Mouse (Mus musculus): ENCODE results near the gene Tarbp1. TPM values are rescaled to one million over a fixed set of nuclear protein-coding genes. Genes with fewer than 3 reads are reported as not detected.
A peak's percentile ranks its signal among the peaks of the same experiment; 100 is the strongest.

The Tarbp1 gene
- polyA plus RNA-seq, 1 experiment from 2014 or later: 2.5 TPM

DNA sequence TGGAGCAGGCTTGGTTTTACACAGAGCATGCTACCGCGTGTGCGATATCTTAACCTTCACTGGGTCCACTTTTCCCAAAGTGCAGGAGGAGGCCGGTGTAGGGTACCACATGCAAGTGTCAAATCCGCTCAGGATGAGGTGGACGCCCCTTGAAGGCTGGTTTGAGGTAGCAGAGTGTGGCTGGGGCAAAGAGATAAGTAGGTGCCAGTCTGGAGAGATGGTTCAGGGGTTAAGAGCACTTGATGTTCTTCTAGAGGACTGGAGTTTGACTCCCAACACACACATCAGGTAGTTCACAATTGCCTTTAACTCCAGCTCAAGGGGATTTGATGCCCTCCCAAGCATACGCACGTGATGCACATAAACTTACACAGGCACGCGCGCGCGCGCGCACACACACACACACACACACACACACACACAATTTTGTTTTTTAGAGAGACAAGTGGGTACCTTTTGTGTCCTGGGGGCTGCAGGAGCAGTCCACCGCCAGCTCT, 1.0 kb downstream of the Tarbp1 start:
- WGBS: 27% methylated on average over 9 of the region's 16 CpGs
- peak overlapping the region; percentile 72 for H3K4me2 ChIP-seq (replicated peaks)
- H3K27ac ChIP-seq: peak overlapping the region; percentile 88
- peaks cover 21% of the 10 kb centered on the region for H3K36me3 ChIP-seq (replicated peaks; ENCODE audit: control insufficient read depth, insufficient read depth)
- no peak for DNase-seq (ENCODE audit: low spot score)
- peak overlapping the region; percentile 85 for H3K4me3 ChIP-seq (replicated peaks; ENCODE audit: low read length)
- no peaks in the 10 kb centered on the region for H3K27me3 ChIP-seq (ENCODE audit: control insufficient read depth, insufficient read depth, low read length)
- H3K4me1 ChIP-seq (replicated peaks; ENCODE audit: control insufficient read depth, insufficient read depth, low read length): peaks cover 19% of the 10 kb centered on the region
- no peak for ATAC-seq (ENCODE audit: low FRiP score)
- peak overlapping the region; percentile 72 for H3K9ac ChIP-seq
- H3K9me3 ChIP-seq (ENCODE audit: control insufficient read depth, low read length): no peaks in the 10 kb centered on the region

DNA sequence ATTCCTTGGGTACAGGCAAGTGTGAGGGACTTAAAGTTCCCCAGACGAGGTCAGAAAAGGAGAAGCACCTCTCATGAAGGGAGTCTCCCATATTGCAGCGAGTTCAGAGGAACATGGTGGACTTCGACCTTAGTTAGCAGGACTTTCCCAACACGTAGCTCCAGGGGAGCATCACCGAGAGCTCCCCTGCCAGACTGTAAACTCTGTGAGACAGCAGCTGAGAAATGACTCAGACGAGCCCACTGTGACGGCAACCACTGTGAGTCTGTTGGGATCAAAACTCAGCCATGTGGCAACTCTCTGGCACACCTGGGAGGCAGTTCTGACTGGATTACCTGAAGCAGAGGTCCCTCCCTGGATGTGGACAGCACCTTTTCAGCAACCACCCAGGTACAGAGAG, 10.8 kb downstream of the Tarbp1 start:
- Histone ChIP-seq H3K36me3 (replicated peaks; ENCODE audit: control insufficient read depth, insufficient read depth) (peaks cover 77% of the 10 kb centered on the region), H3K4me1 (replicated peaks; ENCODE audit: control insufficient read depth, insufficient read depth, low read length) (no peaks in the 10 kb centered on the region), H3K27ac (no peak overlapping the region), H3K9me3 (ENCODE audit: control insufficient read depth, low read length) (no peaks in the 10 kb centered on the region), H3K27me3 (ENCODE audit: control insufficient read depth, insufficient read depth, low read length) (no peaks in the 10 kb centered on the region), H3K4me2 (replicated peaks) (no peak overlapping the region), H3K4me3 (replicated peaks; ENCODE audit: low read length) (no peak overlapping the region), H3K9ac (no peak overlapping the region)
- 86% methylated on average over 7 of the region's 7 CpGs for WGBS
- DNase-seq (ENCODE audit: low spot score) (no peak), ATAC-seq (ENCODE audit: low FRiP score) (no peak)

DNA sequence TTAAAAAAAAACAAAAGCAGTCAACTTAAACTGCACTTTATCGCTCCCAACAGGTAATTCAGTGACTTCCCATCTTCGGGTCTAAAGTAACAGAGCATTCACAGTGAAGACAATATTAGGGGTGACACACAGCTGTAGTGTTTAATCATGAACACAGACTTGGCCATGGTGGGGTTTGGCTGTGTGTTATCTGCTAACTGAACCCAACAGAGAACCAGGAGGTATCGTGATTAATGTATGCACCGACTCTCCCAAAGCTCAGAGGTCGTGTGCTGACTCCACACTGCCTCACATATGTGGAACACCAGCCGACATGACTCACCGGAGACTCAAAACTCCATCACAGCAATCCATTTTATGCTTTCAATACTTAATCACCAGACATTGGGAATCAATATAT, 13.1 kb downstream of the Tarbp1 start:
- no peak overlapping the region for H3K27ac ChIP-seq
- no peak overlapping the region for H3K9ac ChIP-seq
- no peaks in the 10 kb centered on the region for H3K27me3 ChIP-seq (ENCODE audit: control insufficient read depth, insufficient read depth, low read length)
- H3K4me3 ChIP-seq (replicated peaks; ENCODE audit: low read length): no peak overlapping the region
- no peaks in the 10 kb centered on the region for H3K4me1 ChIP-seq (replicated peaks; ENCODE audit: control insufficient read depth, insufficient read depth, low read length)
- no peak overlapping the region for H3K4me2 ChIP-seq (replicated peaks)
- H3K9me3 ChIP-seq (ENCODE audit: control insufficient read depth, low read length): no peaks in the 10 kb centered on the region
- 88% methylated on average over 7 of the region's 7 CpGs for WGBS
- H3K36me3 ChIP-seq (replicated peaks; ENCODE audit: control insufficient read depth, insufficient read depth): peaks cover 75% of the 10 kb centered on the region
- ATAC-seq (ENCODE audit: low FRiP score) (no peak), DNase-seq (ENCODE audit: low spot score) (no peak)

DNA sequence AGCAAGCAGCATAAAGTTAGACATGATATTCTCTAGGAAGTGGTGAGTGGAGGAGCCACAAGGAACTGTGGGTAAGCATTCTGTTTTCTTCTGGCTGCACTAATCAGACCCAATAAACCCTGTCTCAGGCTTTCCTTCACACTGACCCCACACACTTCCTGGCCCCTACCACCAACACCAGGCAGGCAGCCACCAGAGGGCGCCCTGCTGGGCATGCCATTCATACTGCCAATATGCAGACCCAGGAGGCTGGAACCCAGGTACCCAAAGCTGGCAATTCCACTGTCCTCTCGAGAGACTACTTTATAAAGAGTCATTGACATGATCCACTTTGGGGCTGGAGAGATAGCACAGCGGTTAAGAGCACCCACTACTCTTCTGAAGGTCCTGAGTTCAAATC, 14.6 kb downstream of the Tarbp1 start:
- Histone ChIP-seq H3K4me3 (replicated peaks; ENCODE audit: low read length) (no peak overlapping the region), H3K27ac (no peak overlapping the region), H3K9me3 (ENCODE audit: control insufficient read depth, low read length) (no peaks in the 10 kb centered on the region), H3K4me1 (replicated peaks; ENCODE audit: control insufficient read depth, insufficient read depth, low read length) (no peaks in the 10 kb centered on the region), H3K4me2 (replicated peaks) (no peak overlapping the region), H3K36me3 (replicated peaks; ENCODE audit: control insufficient read depth, insufficient read depth) (peaks cover 81% of the 10 kb centered on the region), H3K27me3 (ENCODE audit: control insufficient read depth, insufficient read depth, low read length) (no peaks in the 10 kb centered on the region), H3K9ac (no peak overlapping the region)
- ATAC-seq (ENCODE audit: low FRiP score) (no peak), DNase-seq (ENCODE audit: low spot score) (peak; percentile 32)
- WGBS: 52% methylated on average over 3 of the region's 3 CpGs

DNA sequence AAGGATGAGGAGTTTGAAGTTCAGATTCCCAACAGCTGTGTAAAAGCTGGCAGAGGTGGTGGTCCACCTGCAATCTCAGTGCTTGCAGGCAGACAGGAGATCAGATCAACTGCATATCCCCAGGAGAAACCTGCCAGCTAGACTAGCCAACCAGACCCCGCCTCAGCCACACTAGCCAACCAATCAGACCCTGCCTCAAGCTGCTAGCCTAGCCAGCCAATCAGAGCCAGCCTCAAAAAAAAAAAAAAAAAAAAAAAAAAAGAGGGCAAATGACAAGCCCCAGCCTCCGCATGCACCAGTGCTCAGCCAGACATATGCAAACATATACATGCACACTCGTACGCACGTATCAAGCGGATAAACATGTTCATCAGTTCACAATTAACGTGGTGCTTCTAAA, 19.5 kb downstream of the Tarbp1 start:
- no peak overlapping the region for H3K4me3 ChIP-seq (replicated peaks; ENCODE audit: low read length)
- H3K27ac ChIP-seq: no peak overlapping the region
- no peak overlapping the region for H3K9ac ChIP-seq
- DNase-seq (ENCODE audit: low spot score) (no peak), ATAC-seq (ENCODE audit: low FRiP score) (no peak)
- H3K36me3 ChIP-seq (replicated peaks; ENCODE audit: control insufficient read depth, insufficient read depth): peaks cover 82% of the 10 kb centered on the region
- H3K4me2 ChIP-seq (replicated peaks): no peak overlapping the region
- H3K9me3 ChIP-seq (ENCODE audit: control insufficient read depth, low read length): no peaks in the 10 kb centered on the region
- 71% methylated on average over 7 of the region's 7 CpGs for WGBS
- H3K27me3 ChIP-seq (ENCODE audit: control insufficient read depth, insufficient read depth, low read length): no peaks in the 10 kb centered on the region
- H3K4me1 ChIP-seq (replicated peaks; ENCODE audit: control insufficient read depth, insufficient read depth, low read length): no peaks in the 10 kb centered on the region

DNA sequence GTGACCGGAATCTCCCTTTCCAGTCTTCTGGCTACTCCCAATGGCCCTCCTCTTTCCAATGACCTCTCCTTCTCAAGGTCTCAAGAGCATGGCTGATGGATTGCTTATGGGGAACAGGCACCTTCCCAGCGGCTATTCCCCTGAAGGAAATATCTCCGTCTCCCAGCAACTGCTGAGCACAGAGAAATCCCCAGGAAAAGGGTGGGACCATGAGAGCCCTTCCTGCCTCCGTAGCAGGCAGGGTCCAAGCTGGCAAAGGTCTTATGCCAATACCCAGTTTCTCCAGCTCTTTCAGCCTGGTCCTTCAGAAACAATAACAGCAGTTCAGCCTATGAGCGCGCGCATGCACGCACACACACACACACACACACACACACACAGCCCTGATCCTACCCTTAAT, 23.7 kb downstream of the Tarbp1 start:
- H3K27me3 ChIP-seq (ENCODE audit: control insufficient read depth, insufficient read depth, low read length): no peaks in the 10 kb centered on the region
- H3K9me3 ChIP-seq (ENCODE audit: control insufficient read depth, low read length): no peaks in the 10 kb centered on the region
- DNase-seq (ENCODE audit: low spot score) (no peak), ATAC-seq (ENCODE audit: low FRiP score) (no peak)
- H3K4me1 ChIP-seq (replicated peaks; ENCODE audit: control insufficient read depth, insufficient read depth, low read length): no peaks in the 10 kb centered on the region
- H3K9ac ChIP-seq: no peak overlapping the region
- H3K4me3 ChIP-seq (replicated peaks; ENCODE audit: low read length): no peak overlapping the region
- WGBS: 92% methylated on average over 8 of the region's 8 CpGs
- H3K27ac ChIP-seq: no peak overlapping the region
- peaks cover 86% of the 10 kb centered on the region for H3K36me3 ChIP-seq (replicated peaks; ENCODE audit: control insufficient read depth, insufficient read depth)
- H3K4me2 ChIP-seq (replicated peaks): no peak overlapping the region

DNA sequence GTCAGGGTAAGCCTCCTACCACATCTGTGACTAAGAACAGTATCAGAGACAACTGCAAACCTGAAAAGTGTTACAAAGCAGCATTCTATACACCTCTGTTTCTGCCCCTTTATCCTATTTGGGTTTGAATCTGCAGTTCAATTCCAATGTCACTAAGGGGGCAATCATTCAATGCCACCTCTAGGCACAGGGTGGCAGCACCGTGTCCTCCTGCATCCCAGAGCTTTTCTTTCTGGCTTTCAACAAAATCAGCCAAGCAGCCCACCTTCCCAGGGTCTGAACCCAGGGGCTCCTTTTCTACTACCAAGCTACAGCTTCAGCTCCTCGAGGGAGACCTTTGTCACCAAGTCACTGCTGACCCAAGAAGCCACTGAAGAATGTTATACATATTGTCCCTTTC, 35.9 kb downstream of the Tarbp1 start:
- no peak overlapping the region for H3K9ac ChIP-seq
- no peak overlapping the region for H3K4me3 ChIP-seq (replicated peaks; ENCODE audit: low read length)
- H3K27me3 ChIP-seq (ENCODE audit: control insufficient read depth, insufficient read depth, low read length): no peaks in the 10 kb centered on the region
- H3K4me1 ChIP-seq (replicated peaks; ENCODE audit: control insufficient read depth, insufficient read depth, low read length): no peaks in the 10 kb centered on the region
- no peak overlapping the region for H3K4me2 ChIP-seq (replicated peaks)
- WGBS: 63% methylated on average over 2 of the region's 2 CpGs
- no peak overlapping the region for H3K27ac ChIP-seq
- DNase-seq (ENCODE audit: low spot score) (no peak), ATAC-seq (ENCODE audit: low FRiP score) (no peak)
- no peaks in the 10 kb centered on the region for H3K9me3 ChIP-seq (ENCODE audit: control insufficient read depth, low read length)
- peaks cover 55% of the 10 kb centered on the region for H3K36me3 ChIP-seq (replicated peaks; ENCODE audit: control insufficient read depth, insufficient read depth)

DNA sequence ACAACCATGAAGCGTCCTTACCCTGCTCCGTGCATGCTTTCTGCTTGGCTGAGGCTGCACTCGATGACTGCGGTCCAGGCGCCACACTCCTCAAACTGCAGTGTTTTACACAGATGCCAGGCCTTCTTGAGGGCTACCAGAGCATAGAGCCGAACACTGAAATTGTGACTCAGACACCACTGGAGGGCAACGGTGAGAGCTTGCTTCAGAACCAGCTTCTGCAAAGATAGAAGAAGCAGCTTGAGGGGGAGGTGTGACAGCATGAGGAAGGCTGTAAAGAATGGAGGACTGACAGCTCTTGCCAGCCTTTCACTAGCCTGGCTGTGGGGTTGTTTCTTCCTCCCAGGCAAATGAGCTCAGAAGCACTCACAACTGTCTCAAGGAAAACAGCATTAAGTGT, 41.0 kb downstream of the Tarbp1 start:
- no peak for ATAC-seq (ENCODE audit: low FRiP score)
- H3K4me1 ChIP-seq (replicated peaks; ENCODE audit: control insufficient read depth, insufficient read depth, low read length): no peaks in the 10 kb centered on the region
- H3K27ac ChIP-seq: no peak overlapping the region
- WGBS: 83% methylated on average over 7 of the region's 7 CpGs
- no peak for DNase-seq (ENCODE audit: low spot score)
- H3K9me3 ChIP-seq (ENCODE audit: control insufficient read depth, low read length): no peaks in the 10 kb centered on the region
- H3K27me3 ChIP-seq (ENCODE audit: control insufficient read depth, insufficient read depth, low read length): no peaks in the 10 kb centered on the region
- H3K9ac ChIP-seq: no peak overlapping the region
- peaks cover 83% of the 10 kb centered on the region for H3K36me3 ChIP-seq (replicated peaks; ENCODE audit: control insufficient read depth, insufficient read depth)
- H3K4me2 ChIP-seq (replicated peaks): no peak overlapping the region
- H3K4me3 ChIP-seq (replicated peaks; ENCODE audit: low read length): no peak overlapping the region

DNA sequence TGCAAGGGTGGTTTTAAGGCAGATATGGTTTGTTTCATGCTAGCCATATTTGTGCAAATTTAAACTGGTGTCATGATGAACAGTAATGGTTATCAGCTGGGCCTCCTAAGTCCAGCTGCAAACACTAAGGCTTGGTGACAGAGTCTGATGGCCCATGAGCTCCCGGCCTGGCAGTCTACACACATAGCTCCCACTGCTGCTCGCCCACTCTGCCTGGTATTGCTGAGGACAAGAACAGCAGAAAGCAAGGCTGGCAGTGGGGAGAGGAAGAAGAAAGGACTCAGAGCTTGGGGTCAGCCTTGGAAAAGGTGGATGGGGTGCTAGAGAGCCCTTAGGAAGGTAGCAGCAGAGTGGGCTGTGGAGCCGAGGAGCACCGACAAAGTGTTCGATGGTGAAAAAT, 45.2 kb downstream of the Tarbp1 start:
- H3K4me2 ChIP-seq (replicated peaks): no peak overlapping the region
- H3K4me1 ChIP-seq (replicated peaks; ENCODE audit: control insufficient read depth, insufficient read depth, low read length): no peaks in the 10 kb centered on the region
- H3K27ac ChIP-seq: no peak overlapping the region
- H3K36me3 ChIP-seq (replicated peaks; ENCODE audit: control insufficient read depth, insufficient read depth): peaks cover 90% of the 10 kb centered on the region
- WGBS: 95% methylated on average over 5 of the region's 5 CpGs
- H3K9ac ChIP-seq: no peak overlapping the region
- H3K9me3 ChIP-seq (ENCODE audit: control insufficient read depth, low read length): no peaks in the 10 kb centered on the region
- H3K4me3 ChIP-seq (replicated peaks; ENCODE audit: low read length): no peak overlapping the region
- no peaks in the 10 kb centered on the region for H3K27me3 ChIP-seq (ENCODE audit: control insufficient read depth, insufficient read depth, low read length)
- DNase-seq (ENCODE audit: low spot score) (no peak), ATAC-seq (ENCODE audit: low FRiP score) (no peak)

DNA sequence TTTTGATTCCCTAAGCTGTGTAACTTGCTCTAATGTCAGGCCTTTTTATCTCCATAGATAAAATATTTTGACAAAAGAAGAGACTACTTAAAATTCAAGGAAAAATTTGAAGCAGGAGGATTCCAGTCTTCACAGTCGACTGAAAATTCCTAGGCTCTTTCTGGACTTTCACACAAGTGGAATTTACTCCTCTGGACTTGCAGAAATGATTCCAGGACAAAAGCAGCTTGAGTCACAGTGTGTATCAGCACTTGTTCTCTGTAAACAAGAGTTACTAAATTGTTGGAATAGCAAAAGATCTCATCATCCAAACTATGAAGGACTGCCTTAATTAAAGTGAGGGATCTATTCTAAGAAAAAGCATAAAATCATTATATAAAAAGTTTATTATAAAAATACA, 49.9 kb downstream of the Tarbp1 start:
- DNase-seq (ENCODE audit: low spot score) (no peak), ATAC-seq (ENCODE audit: low FRiP score) (no peak)
- peaks cover 19% of the 10 kb centered on the region for H3K4me1 ChIP-seq (replicated peaks; ENCODE audit: control insufficient read depth, insufficient read depth, low read length)
- H3K27me3 ChIP-seq (ENCODE audit: control insufficient read depth, insufficient read depth, low read length): no peaks in the 10 kb centered on the region
- peaks cover 51% of the 10 kb centered on the region for H3K36me3 ChIP-seq (replicated peaks; ENCODE audit: control insufficient read depth, insufficient read depth)
- H3K9me3 ChIP-seq (ENCODE audit: control insufficient read depth, low read length): no peaks in the 10 kb centered on the region
- no peak overlapping the region for H3K4me2 ChIP-seq (replicated peaks)
- WGBS: 85% methylated on average over 1 of the region's 1 CpGs
- H3K27ac ChIP-seq: no peak overlapping the region
- no peak overlapping the region for H3K4me3 ChIP-seq (replicated peaks; ENCODE audit: low read length)
- H3K9ac ChIP-seq: no peak overlapping the region
